Mouse (Mus musculus) spleen, adult 2 months (tissue): Measurements from ENCODE around the gene Bcl2l10.

Experiments
- CTCF ChIP-seq: fragments of 200-500 bp; IDR thresholded peaks from 2 replicates; pipeline ENCODE4 v1.5.1; 2011; ENCODE audit warnings: mild to moderate bottlenecking, inconsistent platforms; ENCODE audit not compliant: insufficient read depth, insufficient read length, insufficient replicate concordance; ENCODE audit errors: extremely low read depth
- POLR2A ChIP-seq: fragments of 200-500 bp; IDR thresholded peaks from 2 replicates; pipeline ENCODE4 v1.6.1; 2011; ENCODE audit warnings: low read depth, low read length, inconsistent platforms

DNA sequence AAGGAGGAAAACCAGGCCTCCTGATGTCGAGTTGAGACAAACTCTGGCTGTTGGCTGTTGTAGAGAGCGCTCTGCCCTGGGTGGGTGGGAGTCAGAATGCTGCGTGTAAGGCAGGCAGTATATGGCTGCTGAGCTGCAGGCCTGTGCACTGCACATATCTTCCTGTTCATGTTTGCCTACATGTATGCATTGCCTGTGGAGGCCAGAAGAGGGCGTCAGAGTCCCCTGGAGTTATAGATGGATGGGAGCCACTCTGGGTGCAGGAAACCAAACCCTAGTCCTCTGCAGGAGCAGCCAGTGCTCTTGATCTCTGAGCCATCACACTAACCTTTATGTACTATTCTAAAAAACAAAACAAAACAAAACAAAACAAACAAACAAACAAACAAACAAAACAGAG lies 13.1 kb upstream of the Bcl2l10 start:
- TF ChIP-seq CTCF (no peak), POLR2A (no peak)
